In genomic region chr2:158076690-158077089, GRCm38 (mm10) we compare ENCODE assay signal across 31 mouse cellular contexts. TPM values are rescaled to one million over a fixed set of nuclear protein-coding genes. Genes with fewer than 3 reads are reported as not detected.
DNase-seq lines count a peak whose midpoint lies in the region; ATAC-seq lines count a peak whose summit lies in the region.
"Had no signal": no experiment of that assay in that cellular context is flagged by ENCODE, and none has a peak within 500 bp of the region (broad histone marks: within the 10 kb centered on the region; RNA-seq: fewer than 3 reads in every experiment).

No protein-coding gene starts in this region.

- 90% methylated on average over 6 of the region's 6 CpGs for WGBS in forebrain, embryonic 11.5 days
- WGBS in forebrain, embryonic 16.5 days, result 82% methylated on average over 6 of the region's 6 CpGs
- WGBS in liver, embryonic 15.5 days (ENCODE audit: insufficient replicate concordance), result 76% methylated on average over 6 of the region's 6 CpGs

- no peak overlapping the region for H3K9ac ChIP-seq in forebrain, embryonic 11.5 days (ENCODE audit: low read length)
- no peak overlapping the region for H3K9ac ChIP-seq in forebrain, embryonic 16.5 days (replicated peaks; ENCODE audit: low read depth, low read length)
- H3K9ac ChIP-seq in liver, embryonic 15.5 days, result no peak overlapping the region
- H3K9ac ChIP-seq: embryonic facial prominence, embryonic 15.5 days; heart, embryonic 13.5 days; limb, embryonic 12.5 days; midbrain, embryonic 12.5 days; neural tube, embryonic 13.5 days; stomach, embryonic 15.5 days had no signal

- no peak for ATAC-seq in forebrain, embryonic 11.5 days (replicated peaks; ENCODE audit: low FRiP score)
- ATAC-seq in forebrain, embryonic 16.5 days, result no peak
- no peak for ATAC-seq in liver, embryonic 15.5 days (ENCODE audit: insufficient read depth)
- peak; percentile 76 for ATAC-seq in granulocyte monocyte progenitor cell, adult 5-6 weeks (replicated peaks; ENCODE audit: poor library complexity, severe bottlenecking)
- ATAC-seq in megakaryocyte, adult 5-6 weeks (ENCODE audit: poor library complexity, severe bottlenecking), result peak; percentile 61
- ATAC-seq: forebrain, embryonic 14.5 days; hindbrain, postnatal 0 days; intestine, embryonic 16.5 days; Patski had no signal

- no peaks in the 10 kb centered on the region for H3K9me3 ChIP-seq in forebrain, embryonic 11.5 days (ENCODE audit: control insufficient read depth, low read length)
- H3K9me3 ChIP-seq in forebrain, embryonic 16.5 days (ENCODE audit: control insufficient read depth, low read length), result no peaks in the 10 kb centered on the region
- H3K9me3 ChIP-seq in liver, embryonic 15.5 days (replicated peaks), result no peaks in the 10 kb centered on the region
- H3K9me3 ChIP-seq: embryonic facial prominence, embryonic 10.5 days; embryonic facial prominence, embryonic 15.5 days; heart, embryonic 13.5 days; limb, embryonic 12.5 days; megakaryocyte, embryonic 14.5 days; midbrain, embryonic 12.5 days; neural tube, embryonic 13.5 days; stomach, embryonic 15.5 days had no signal

- no peak overlapping the region for H3K4me3 ChIP-seq in forebrain, embryonic 11.5 days (ENCODE audit: low read depth, low read length)
- no peak overlapping the region for H3K4me3 ChIP-seq in forebrain, embryonic 16.5 days (replicated peaks; ENCODE audit: low read length)
- no peak overlapping the region for H3K4me3 ChIP-seq in liver, embryonic 15.5 days (replicated peaks)
- H3K4me3 ChIP-seq: embryonic facial prominence, embryonic 10.5 days; embryonic facial prominence, embryonic 15.5 days; heart, embryonic 13.5 days; left cerebral cortex, adult 2 months; limb, embryonic 12.5 days; megakaryocyte, embryonic 14.5 days; midbrain, embryonic 12.5 days; myocyte; neural tube, embryonic 13.5 days; stomach, embryonic 15.5 days had no signal

- H3K4me1 ChIP-seq in forebrain, embryonic 11.5 days (replicated peaks; ENCODE audit: control insufficient read depth, insufficient read depth, low read length), result no peaks in the 10 kb centered on the region
- no peaks in the 10 kb centered on the region for H3K4me1 ChIP-seq in forebrain, embryonic 16.5 days (replicated peaks; ENCODE audit: control insufficient read depth, insufficient read depth, low read length)
- peaks cover 18% of the 10 kb centered on the region for H3K4me1 ChIP-seq in liver, embryonic 15.5 days (replicated peaks)
- H3K4me1 ChIP-seq: embryonic facial prominence, embryonic 15.5 days; midbrain, embryonic 12.5 days had no signal

- DNase-seq in forebrain, embryonic 11.5 days (ENCODE audit: low spot score), result peak; percentile 5
- DNase-seq in liver, result no peak
- no peak for DNase-seq in Muller cell, postnatal 12 days (ENCODE audit: inconsistent ontology term)
- no peak for DNase-seq in heart, postnatal 4 days
- DNase-seq: adrenal gland, postnatal 25 days; cerebellum, adult 2 months; cerebellum, postnatal 14 days; heart, postnatal 10 days; kidney, postnatal 25 days; lung, adult 18-20 months; lung, postnatal 10 days; retina, postnatal 1 day; right cerebral cortex, postnatal 14 days had no signal

- H3K27ac ChIP-seq in forebrain, embryonic 11.5 days (ENCODE audit: low read depth, low read length), result no peak overlapping the region
- no peak overlapping the region for H3K27ac ChIP-seq in forebrain, embryonic 16.5 days (ENCODE audit: low read length)
- H3K27ac ChIP-seq in liver, embryonic 15.5 days (replicated peaks), result peak overlapping the region; percentile 19; the same call in 1 of the 2 replicates
- H3K27ac ChIP-seq: embryonic facial prominence, embryonic 10.5 days; embryonic facial prominence, embryonic 15.5 days; heart, embryonic 13.5 days; hindbrain, postnatal 0 days; left cerebral cortex, adult 2 months; limb, embryonic 12.5 days; midbrain, embryonic 12.5 days; neural tube, embryonic 13.5 days; stomach, embryonic 15.5 days had no signal

- no peaks in the 10 kb centered on the region; the same call in 1 of the 2 replicates for H3K36me3 ChIP-seq in forebrain, embryonic 11.5 days (ENCODE audit: control insufficient read depth, insufficient read depth, low read length)
- peaks cover 10% of the 10 kb centered on the region for H3K36me3 ChIP-seq in forebrain, embryonic 16.5 days (ENCODE audit: control insufficient read depth, insufficient read depth)
- peaks cover 63% of the 10 kb centered on the region for H3K36me3 ChIP-seq in liver, embryonic 15.5 days (replicated peaks)

- H3K4me2 ChIP-seq in forebrain, embryonic 11.5 days (ENCODE audit: low read depth, low read length, severe bottlenecking), result no peak overlapping the region
- H3K4me2 ChIP-seq in forebrain, embryonic 16.5 days (ENCODE audit: low read length), result no peak overlapping the region
- H3K4me2 ChIP-seq in liver, embryonic 15.5 days, result no peak overlapping the region
- H3K4me2 ChIP-seq: embryonic facial prominence, embryonic 15.5 days; heart, embryonic 13.5 days; limb, embryonic 12.5 days; midbrain, embryonic 12.5 days; neural tube, embryonic 13.5 days; stomach, embryonic 15.5 days had no signal

- no peaks in the 10 kb centered on the region for H3K27me3 ChIP-seq in forebrain, embryonic 11.5 days (ENCODE audit: control insufficient read depth, insufficient read depth, low read length)
- H3K27me3 ChIP-seq in forebrain, embryonic 16.5 days (replicated peaks; ENCODE audit: control insufficient read depth, insufficient read depth, low read length), result no peaks in the 10 kb centered on the region
- no peaks in the 10 kb centered on the region for H3K27me3 ChIP-seq in liver, embryonic 15.5 days
- H3K27me3 ChIP-seq: embryonic facial prominence, embryonic 15.5 days; heart, embryonic 13.5 days; limb, embryonic 12.5 days; megakaryocyte, embryonic 14.5 days; midbrain, embryonic 12.5 days; neural tube, embryonic 13.5 days; Patski; stomach, embryonic 15.5 days had no signal

RNA-seq across cellular contexts. Expression of gene Rprd1b, which starts 48.4 kb away (rescaled TPM):
- 63.8 and 65.6 TPM in 2 replicates for polyA plus RNA-seq in forebrain, embryonic 11.5 days (2014; fragmentation: Nextera tagmentation; extraction: Ambion mirVana)
- polyA plus RNA-seq in forebrain, embryonic 16.5 days (2015; fragmentation: Nextera tagmentation; extraction: Ambion mirVana), result 36.6 and 44.6 TPM in 2 replicates
- polyA plus RNA-seq in liver, embryonic 15.5 days (2015; fragmentation: Nextera tagmentation; extraction: Ambion mirVana), result 27.5 and 28.6 TPM in 2 replicates
- 28.0 and 29.5 TPM in 2 replicates for total RNA-seq in granulocyte monocyte progenitor cell, adult 5-6 weeks (2014; fragmentation: Nextera tagmentation)
- 18.1 and 32.2 TPM in 2 replicates for total RNA-seq in granulocyte monocyte progenitor cell, adult 5-6 weeks (2017)
- total RNA-seq in megakaryocyte, adult 5-6 weeks (2015), result 26.7 and 26.9 TPM in 2 replicates
- 17.0 and 21.7 TPM in 2 replicates for total RNA-seq in megakaryocyte, adult 5-6 weeks (2017)
- 10 to 100 TPM; 29.0 to 36.3 TPM for total RNA-seq in heart, postnatal 4 days (2021)

RNA-seq across cellular contexts. Expression of gene Tti1, which starts 48.5 kb away (rescaled TPM):
- polyA plus RNA-seq in forebrain, embryonic 11.5 days (2014; fragmentation: Nextera tagmentation; extraction: Ambion mirVana), result 39.3 and 40.2 TPM in 2 replicates
- 21.1 and 22.1 TPM in 2 replicates for polyA plus RNA-seq in forebrain, embryonic 16.5 days (2015; fragmentation: Nextera tagmentation; extraction: Ambion mirVana)
- 12.0 and 12.2 TPM in 2 replicates for polyA plus RNA-seq in liver, embryonic 15.5 days (2015; fragmentation: Nextera tagmentation; extraction: Ambion mirVana)
- total RNA-seq in granulocyte monocyte progenitor cell, adult 5-6 weeks (2014; fragmentation: Nextera tagmentation), result 29.5 and 38.7 TPM in 2 replicates
- total RNA-seq in granulocyte monocyte progenitor cell, adult 5-6 weeks (2017), result 25.3 and 27.0 TPM in 2 replicates
- total RNA-seq in megakaryocyte, adult 5-6 weeks (2015), result 11.7 and 22.2 TPM in 2 replicates
- 18.7 and 19.7 TPM in 2 replicates for total RNA-seq in megakaryocyte, adult 5-6 weeks (2017)
- total RNA-seq in heart, postnatal 4 days (2021), result 10 to 100 TPM; 25.2 to 27.4 TPM

Comparison
In these comparisons a context has a peak if more than half of its experiments do, and no peak if none do; other contexts are left out.
1. ATAC-seq: peak in granulocyte monocyte progenitor cell, adult 5-6 weeks (single experiment) and megakaryocyte, adult 5-6 weeks (single experiment); none in forebrain, embryonic 11.5 days (single experiment), forebrain, embryonic 16.5 days (single experiment) and liver, embryonic 15.5 days (single experiment).